Mouse (Mus musculus): ENCODE measurements around the gene Tceal7.

- no peak for TF ChIP-seq CTCF (IDR thresholded peaks at IDR 0.05)
- no peak for TF ChIP-seq POLR2A (IDR thresholded peaks at IDR 0.05; ENCODE audit: insufficient read depth, low read depth, low read length)
These were observed 60.8 kb downstream of the Tceal7 start for GRCm38 (mm10) chrX:136275386-136275785.

Measured in heart, adult 2 months (tissue).